Mouse (Mus musculus): ENCODE data around the gene Allc.

Gene Allc

DNA sequence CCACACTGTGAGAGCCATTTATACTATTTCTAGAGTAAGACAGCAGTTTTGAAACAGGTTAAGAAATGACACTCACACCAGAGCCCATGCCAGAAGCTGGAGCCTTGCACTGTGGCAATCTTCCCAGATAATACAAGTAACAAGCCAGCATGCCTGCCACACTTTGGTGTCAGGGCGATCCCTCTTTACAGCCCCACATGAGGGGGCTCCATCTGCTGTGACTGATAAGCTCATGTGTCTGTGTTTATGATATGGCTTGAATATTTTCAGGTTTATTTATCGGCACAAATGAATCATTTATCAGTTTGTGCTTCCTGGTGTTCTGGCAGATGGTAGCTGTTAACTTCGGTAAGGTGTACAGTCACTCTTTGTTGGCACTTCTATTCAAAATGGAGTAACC lies 4.2 kb downstream of the Allc start:
- no peak for DNase-seq

DNA sequence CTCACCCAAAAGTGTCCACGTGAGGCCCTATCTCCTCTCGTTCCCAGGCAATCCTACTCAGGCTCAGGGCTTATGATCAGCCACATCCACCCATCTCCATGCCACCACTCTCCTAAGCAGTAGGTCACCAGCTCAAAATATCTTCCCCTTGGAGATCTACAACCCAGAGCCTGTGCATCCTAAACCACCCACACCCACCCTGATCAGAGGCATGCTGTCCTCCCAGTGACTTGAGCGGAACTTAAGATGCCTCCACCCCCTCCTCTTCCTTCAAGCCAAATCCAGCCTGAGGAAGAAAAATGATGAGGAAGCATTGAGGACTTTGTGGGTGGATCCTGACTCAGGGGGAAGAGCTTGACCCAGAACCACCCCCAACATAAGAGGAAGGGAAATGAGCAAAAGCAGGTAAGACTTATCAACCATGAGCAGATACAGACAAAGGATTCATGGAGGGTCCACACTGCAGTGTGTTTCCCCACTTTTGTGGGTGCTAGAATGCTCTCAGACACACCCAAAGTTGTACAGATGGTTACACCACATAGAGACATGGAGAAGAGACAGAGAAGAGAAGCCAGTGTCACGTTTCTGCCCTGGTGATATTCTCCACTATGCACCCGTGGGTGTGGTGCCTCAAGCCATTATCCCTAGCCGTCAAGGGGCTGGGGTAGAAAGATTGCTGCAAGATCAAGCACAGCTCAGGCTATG lies 6.8 kb downstream of the Allc start:
- no peak for DNase-seq

DNA sequence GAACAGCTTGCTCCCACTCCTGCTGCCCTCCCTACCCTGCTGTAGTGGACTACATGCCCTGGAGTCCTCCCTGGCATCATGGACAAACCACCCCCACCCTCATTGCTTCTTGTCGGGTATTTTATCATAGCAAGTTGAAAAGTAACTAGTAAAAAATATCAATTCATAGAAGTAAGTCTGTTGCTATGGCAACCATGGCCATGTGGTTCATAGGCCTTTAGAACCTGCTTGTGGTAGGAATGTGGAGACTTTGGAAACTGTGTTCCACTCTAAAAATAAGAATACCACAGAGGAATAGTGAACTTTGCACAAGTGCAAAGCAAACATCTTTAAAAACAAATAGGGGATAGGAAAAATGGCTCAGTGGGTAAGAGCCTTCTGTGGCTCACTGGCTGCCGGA lies 10.1 kb downstream of the Allc start:
- DNase-seq, result no peak

DNA sequence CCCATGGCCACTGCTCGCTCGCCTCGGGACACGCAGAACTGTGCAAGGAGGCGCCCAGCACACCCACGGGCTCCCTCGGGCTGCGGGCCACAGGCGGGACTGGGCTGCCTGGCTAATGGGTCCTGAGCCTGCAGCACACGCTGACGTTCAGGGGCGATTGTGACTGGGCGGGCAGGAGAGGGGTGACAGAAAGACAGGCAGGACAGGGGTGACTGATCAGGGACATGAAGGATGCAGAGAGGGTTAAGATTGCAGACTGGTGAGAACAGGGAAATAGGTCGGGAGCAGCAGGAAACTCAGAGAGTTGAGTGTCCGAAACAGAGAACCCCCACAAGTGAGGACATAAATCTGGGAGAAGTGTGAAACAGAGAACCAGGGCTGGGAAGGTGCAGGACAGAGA lies 30.0 kb downstream of the Allc start, which contains the start of gene Dcdc2c:
Dcdc2c (minus strand) TSS at position 101 of the 400 bp plus-strand sequence.
- no peak for DNase-seq

DNA sequence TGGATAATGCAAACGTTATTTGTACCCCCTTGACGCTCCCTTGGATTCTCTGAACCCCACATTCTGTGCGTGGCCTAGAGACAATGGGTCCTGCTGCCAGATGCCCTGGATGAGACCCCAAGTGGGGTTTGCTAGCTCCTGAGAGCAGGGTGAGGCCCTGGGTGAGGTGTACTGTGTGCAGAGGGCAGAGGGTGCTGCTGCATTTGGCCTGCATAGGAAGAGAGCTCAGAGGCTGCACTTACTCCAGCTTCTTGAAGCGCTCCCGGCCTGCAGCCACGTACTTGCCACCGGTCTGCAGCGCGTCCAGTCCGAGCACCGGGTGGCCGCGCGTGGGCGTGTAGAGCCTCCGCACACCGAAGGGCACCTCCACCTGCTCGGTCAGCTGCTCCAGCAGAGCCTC lies 30.5 kb downstream of the Allc start:
- DNase-seq, result no peak

DNA sequence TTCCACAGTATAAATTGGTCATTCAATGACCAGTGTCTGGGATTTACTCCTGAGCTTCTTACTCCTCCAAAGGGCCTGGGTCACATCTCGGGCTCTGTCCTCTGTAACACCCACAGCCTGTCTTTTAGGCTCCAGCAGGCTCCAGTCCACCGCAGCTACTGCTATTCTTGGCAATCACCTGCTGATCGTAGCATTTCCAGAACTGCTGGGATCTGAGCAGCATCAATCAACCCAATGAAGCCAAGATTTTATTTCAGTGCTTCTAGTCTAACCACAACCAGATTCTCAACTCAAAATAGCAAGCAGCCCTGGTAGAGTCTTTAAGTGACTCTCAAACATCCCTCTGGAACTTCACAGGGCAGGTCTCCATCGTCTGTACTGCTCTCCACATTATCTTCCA lies 33.4 kb downstream of the Allc start:
- no peak for DNase-seq

DNA sequence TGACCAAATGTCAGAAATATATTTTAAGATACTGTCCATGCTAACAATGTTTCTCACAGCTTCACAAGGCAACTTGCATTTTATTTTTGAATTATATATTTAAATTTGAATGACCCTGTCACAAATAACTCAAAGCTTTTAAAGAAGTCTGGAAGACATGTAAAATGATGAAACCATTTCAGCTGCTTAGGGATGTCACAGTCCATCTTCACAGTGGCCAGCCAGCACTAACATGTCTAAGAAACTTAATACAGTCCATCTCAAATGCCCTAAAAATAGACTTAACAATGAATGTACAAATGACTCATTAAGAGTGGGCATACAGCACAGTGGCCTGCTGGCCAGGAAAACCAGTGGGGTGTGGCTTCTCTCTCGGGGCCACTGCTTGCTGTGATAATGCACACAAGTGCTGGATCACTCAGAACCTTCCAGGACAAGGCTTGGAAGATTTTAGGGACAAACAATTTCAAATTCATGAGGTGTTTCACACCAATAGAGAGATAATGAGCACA lies 68.0 kb downstream of the Allc start:
- no peak for DNase-seq

DNA sequence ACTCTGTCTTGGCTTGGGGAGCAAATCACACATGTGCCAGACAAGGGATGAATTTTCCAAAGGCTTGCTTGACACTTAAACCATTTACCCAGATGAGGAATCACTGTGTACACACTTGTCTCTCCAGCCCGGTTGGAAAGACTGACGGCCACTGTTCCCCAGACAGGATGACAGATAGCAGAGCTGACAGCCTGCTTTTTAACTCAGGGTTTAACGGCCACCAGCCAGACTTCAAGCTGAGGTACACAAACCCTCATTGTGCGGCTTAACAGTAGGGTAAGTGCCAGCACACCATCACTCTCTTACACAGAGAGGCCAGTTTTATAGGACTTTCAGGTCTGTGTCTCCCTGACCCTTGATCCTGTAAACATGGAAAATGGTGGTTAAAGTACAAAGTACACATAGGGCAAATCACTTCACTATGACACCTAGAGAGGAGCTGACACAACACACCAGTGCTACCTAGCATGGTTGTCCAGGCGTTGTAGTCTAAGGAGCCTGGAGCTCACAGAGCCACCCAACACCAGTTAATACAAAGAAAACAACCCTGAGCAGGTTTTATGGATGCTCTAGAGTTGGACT lies 72.5 kb downstream of the Allc start:
- peak; percentile 30 for DNase-seq
